In the genomic region with DNA sequence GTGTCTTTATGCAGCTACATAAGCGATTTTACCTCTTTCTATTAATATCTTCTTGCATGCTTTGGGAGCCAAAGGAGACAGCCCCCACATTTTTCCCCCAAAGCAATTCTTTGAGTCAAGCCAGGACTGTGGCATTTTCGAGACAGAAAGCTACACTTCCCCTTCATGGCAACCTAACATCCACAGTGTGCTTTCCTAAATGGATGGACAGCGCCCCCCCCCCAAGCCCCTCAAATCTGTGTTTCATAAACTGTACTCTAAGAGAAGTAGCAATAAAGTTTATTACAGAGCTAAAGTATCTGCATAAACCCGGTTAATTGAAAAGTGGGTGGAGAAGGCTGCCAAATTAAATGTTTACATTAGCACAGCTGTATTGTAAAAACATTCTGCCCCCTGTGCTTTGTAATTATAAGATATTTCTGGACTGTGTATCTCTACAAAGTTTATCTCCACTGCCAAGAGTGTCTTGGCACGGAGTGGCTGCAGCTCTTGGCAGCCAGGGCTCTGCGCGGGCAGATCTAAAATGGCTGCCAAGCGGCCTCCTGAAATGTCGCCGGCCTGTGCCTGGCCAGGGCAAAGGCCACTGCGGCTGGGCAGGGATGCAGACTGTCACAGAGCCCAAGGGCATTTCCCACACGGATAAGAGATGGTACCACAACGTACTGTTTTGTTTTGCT, we compare ENCODE assay signal across 8 mouse cellular contexts.
A peak's percentile ranks its signal among the peaks of the same experiment; 100 is the strongest.
DNase-seq lines count a peak whose midpoint lies in the region; ATAC-seq and TF ChIP-seq lines count a peak whose summit lies in the region.

No protein-coding gene starts in this region.

- DNase-seq in liver, adult 2 months (ENCODE audit: extremely low read depth, low read depth, low spot score) = peak; percentile 93
- DNase-seq in cerebellum, adult 9-11 months = peak; percentile 92
- peak; percentile 73 to 86 for DNase-seq in heart, adult 2 months
- peak; percentile 73 to 80 for DNase-seq in lung, adult 18-20 months
- DNase-seq in thymus, postnatal 10 days (ENCODE audit: low spot score in 2 of 2) = no peak

- no peak overlapping the region for H3K4me3 ChIP-seq in liver, adult 2 months (ENCODE audit: insufficient read depth, low read depth, low read length)
- H3K4me3 ChIP-seq in liver, embryonic 12.5 days = no peak overlapping the region
- no peak overlapping the region for H3K4me3 ChIP-seq in heart, adult 2 months
- H3K4me3 ChIP-seq in kidney, embryonic 15.5 days (replicated peaks) = no peak overlapping the region
- no peak overlapping the region for H3K4me3 ChIP-seq in stomach, embryonic 15.5 days (replicated peaks)

- intact Hi-C loops in heart, adult 2 months (cut with DNase I) = loop anchor here (5.0 to 10.0 kb wide), 2 partner anchors 43 to 839 kb away; no protein-coding TSS in a partner anchor

- TF ChIP-seq EP300 in heart, adult 2 months (IDR thresholded peaks at IDR 0.05; ENCODE audit: insufficient read depth, low read depth, low read length) = no peak

- H3K9ac ChIP-seq in liver, adult 2 months (ENCODE audit: low read depth, low read length) = 0 out of 2 replicates have a peak overlapping the region, but pooled peaks have one; percentile 27
- no peak overlapping the region for H3K9ac ChIP-seq in liver, embryonic 12.5 days
- H3K9ac ChIP-seq in heart, adult 2 months (ENCODE audit: low read depth, low read length) = 0 out of 2 replicates have a peak overlapping the region, but pooled peaks have one; percentile 13
- no peak overlapping the region for H3K9ac ChIP-seq in kidney, embryonic 15.5 days
- H3K9ac ChIP-seq in stomach, embryonic 15.5 days = no peak overlapping the region

- 13% methylated on average over 13 of the region's 13 CpGs for WGBS in liver, adult 2 months
- 66% methylated on average over 13 of the region's 13 CpGs for WGBS in liver, embryonic 12.5 days (ENCODE audit: insufficient replicate concordance)
- WGBS in heart, adult 2 months = 12% methylated on average over 13 of the region's 13 CpGs
- 54% methylated on average over 13 of the region's 13 CpGs for WGBS in kidney, embryonic 15.5 days
- 46% methylated on average over 13 of the region's 13 CpGs for WGBS in stomach, embryonic 15.5 days

- H3K27ac ChIP-seq in liver, adult 2 months (replicated peaks; ENCODE audit: insufficient read depth, low read depth, low read length) = peak overlapping the region; percentile 72
- H3K27ac ChIP-seq in liver, embryonic 12.5 days = no peak overlapping the region
- peak overlapping the region; percentile 71 for H3K27ac ChIP-seq in heart, adult 2 months
- peak overlapping the region; percentile 51 for H3K27ac ChIP-seq in kidney, embryonic 15.5 days
- H3K27ac ChIP-seq in stomach, embryonic 15.5 days = peak overlapping the region; percentile 71

- no peak for ATAC-seq in liver, embryonic 12.5 days
- 0 out of 2 replicates have a peak, but pooled peaks have one; percentile 10 for ATAC-seq in kidney, embryonic 15.5 days (replicated peaks; ENCODE audit: low FRiP score)
- peak; percentile 44; the same call in 1 of the 2 replicates for ATAC-seq in stomach, embryonic 15.5 days (ENCODE audit: insufficient read depth, low FRiP score, low read depth)

- peaks cover 36% of the 10 kb centered on the region; the same call in 1 of the 2 replicates for H3K79me2 ChIP-seq in liver, adult 2 months (ENCODE audit: control insufficient read depth, insufficient read depth, low read length)
- peaks cover 2% of the 10 kb centered on the region for H3K79me2 ChIP-seq in heart, adult 2 months (replicated peaks; ENCODE audit: control insufficient read depth, insufficient read depth, low read length)

- H3K4me2 ChIP-seq in liver, embryonic 12.5 days = no peak overlapping the region
- 0 out of 2 replicates have a peak overlapping the region, but pooled peaks have one; percentile 12 for H3K4me2 ChIP-seq in kidney, embryonic 15.5 days
- no peak overlapping the region for H3K4me2 ChIP-seq in stomach, embryonic 15.5 days

- no peaks in the 10 kb centered on the region for H3K9me3 ChIP-seq in liver, embryonic 12.5 days (replicated peaks)
- H3K9me3 ChIP-seq in kidney, embryonic 15.5 days (replicated peaks) = no peaks in the 10 kb centered on the region
- no peaks in the 10 kb centered on the region for H3K9me3 ChIP-seq in stomach, embryonic 15.5 days

- TF ChIP-seq POLR2A in liver, adult 2 months (IDR thresholded peaks at IDR 0.05; ENCODE audit: extremely low read depth, insufficient read depth, low read length) = no peak
- TF ChIP-seq POLR2A in heart, adult 2 months (IDR thresholded peaks at IDR 0.05; ENCODE audit: insufficient read depth, low read depth, low read length) = no peak

- H3K27me3 ChIP-seq in liver, adult 2 months (ENCODE audit: control insufficient read depth, insufficient read depth, low read length) = no peaks in the 10 kb centered on the region
- H3K27me3 ChIP-seq in liver, embryonic 12.5 days (replicated peaks) = no peaks in the 10 kb centered on the region
- H3K27me3 ChIP-seq in heart, adult 2 months (ENCODE audit: control insufficient read depth, insufficient read depth, low read length) = no peaks in the 10 kb centered on the region
- H3K27me3 ChIP-seq in kidney, embryonic 15.5 days = no peaks in the 10 kb centered on the region
- no peaks in the 10 kb centered on the region for H3K27me3 ChIP-seq in stomach, embryonic 15.5 days (replicated peaks)

- TF ChIP-seq CTCF in liver, adult 2 months (IDR thresholded peaks at IDR 0.05; ENCODE audit: low read depth, low read length) = no peak
- TF ChIP-seq CTCF in heart, adult 2 months (IDR thresholded peaks at IDR 0.05) = 0 out of 2 replicates have a peak, but pooled peaks have one; percentile 4

- H3K4me1 ChIP-seq in liver, adult 2 months (ENCODE audit: control insufficient read depth, insufficient read depth, low read length) = peaks cover 42% of the 10 kb centered on the region
- H3K4me1 ChIP-seq in liver, embryonic 12.5 days = peaks cover 10% of the 10 kb centered on the region; the same call in 1 of the 2 replicates
- peaks cover 30% of the 10 kb centered on the region for H3K4me1 ChIP-seq in heart, adult 2 months (ENCODE audit: control insufficient read depth, insufficient read depth, low read length)
- peaks cover 57% of the 10 kb centered on the region for H3K4me1 ChIP-seq in kidney, embryonic 15.5 days
- H3K4me1 ChIP-seq in stomach, embryonic 15.5 days = peaks cover 41% of the 10 kb centered on the region

- H3K36me3 ChIP-seq in liver, adult 2 months (ENCODE audit: control insufficient read depth, insufficient read depth, low read length) = no peaks in the 10 kb centered on the region
- H3K36me3 ChIP-seq in liver, embryonic 12.5 days = no peaks in the 10 kb centered on the region
- H3K36me3 ChIP-seq in heart, adult 2 months (ENCODE audit: control insufficient read depth, insufficient read depth, low read length) = peaks cover 17% of the 10 kb centered on the region
- H3K36me3 ChIP-seq in kidney, embryonic 15.5 days = no peaks in the 10 kb centered on the region
- H3K36me3 ChIP-seq in stomach, embryonic 15.5 days = no peaks in the 10 kb centered on the region

Comparison
In these comparisons a context has a peak if more than half of its experiments do, and no peak if none do; other contexts are left out.
1. H3K9ac ChIP-seq: peak in liver, adult 2 months (single experiment) and heart, adult 2 months (single experiment); none in liver, embryonic 12.5 days (single experiment), kidney, embryonic 15.5 days (single experiment) and stomach, embryonic 15.5 days (single experiment).
2. DNase-seq: peak in liver, adult 2 months (single experiment), cerebellum, adult 9-11 months (single experiment), heart, adult 2 months (2 of 2) and lung, adult 18-20 months (2 of 2); none in thymus, postnatal 10 days (0 of 2).